Mouse (Mus musculus): Measurements from ENCODE around the gene Tenm2.

GRCm38 (mm10) chr11:36276015-36276414, 959.7 kb downstream of the Tenm2 start:
- TF ChIP-seq POLR2A (IDR thresholded peaks at IDR 0.05; ENCODE audit: borderline replicate concordance, low read depth, low read length) (no peak), CTCF (IDR thresholded peaks at IDR 0.05; ENCODE audit: low read depth, low read length) (no peak)

All from bone marrow macrophage, adult 2 months (primary cell).